Mouse (Mus musculus) MEL (cell line): ENCODE measurements around the gene Cd40lg. TPM values are rescaled to one million over a fixed set of nuclear protein-coding genes. Genes with fewer than 3 reads are reported as not detected.

Experiments
- DNase-seq: peaks from one replicate; pipeline ENCODE4 v3.0.0; 2011; ENCODE audit warnings: low read depth, low spot score
- H3K27ac ChIP-seq: 2 replicates; pipeline ENCODE4 v1.5.1; 2012; ENCODE audit warnings: low read depth, mild to moderate bottlenecking, control low read depth, low read length, moderate library complexity; ENCODE audit not compliant: control insufficient read depth
- H3K27me3 ChIP-seq, 2 experiments: fragments of 150-350 bp in 1 of 2; sonication (generic) in 1 of 2; 2 replicates each; pipeline ENCODE4 v1.6.1; 2012; ENCODE audit warnings: low read length in 2 of 2, mild to moderate bottlenecking in 2 of 2, improper control_type of control experiment in 1 of 2, moderate library complexity in 1 of 2; ENCODE audit not compliant: insufficient read depth in 2 of 2, control insufficient read depth in 1 of 2
- H3K36me3 ChIP-seq, 2 experiments: 2 replicates each; pipeline ENCODE4 v1.6.1; 2012 to 2014; ENCODE audit warnings: low read length in 2 of 2, improper control_type of control experiment in 1 of 2, inconsistent platforms in 1 of 2, mild to moderate bottlenecking in 1 of 2; ENCODE audit not compliant: insufficient read depth in 2 of 2, control insufficient read depth in 1 of 2
- H3K4me1 ChIP-seq, 2 experiments: fragments of 150-350 bp in 1 of 2; sonication (generic) in 1 of 2; 2 replicates each; pipeline ENCODE4 v1.6.1; 2012; ENCODE audit warnings: low read length in 2 of 2, improper control_type of control experiment in 1 of 2, mild to moderate bottlenecking in 1 of 2; ENCODE audit not compliant: insufficient read depth in 2 of 2, control insufficient read depth in 1 of 2
- H3K4me3 ChIP-seq, 2 experiments: fragments of 150-350 bp in 1 of 2; sonication (generic) in 1 of 2; 2 replicates each; pipeline ENCODE4 v1.5.1; 2012; ENCODE audit warnings: low read depth in 2 of 2, low read length in 2 of 2, mild to moderate bottlenecking in 2 of 2, moderate library complexity in 2 of 2, control low read depth in 1 of 2, improper control_type of control experiment in 1 of 2; ENCODE audit not compliant: control insufficient read depth in 1 of 2, insufficient read depth in 1 of 2
- H3K79me2 ChIP-seq: 2 replicates; pipeline ENCODE4 v1.6.1; 2012; ENCODE audit warnings: mild to moderate bottlenecking, low read length, moderate library complexity; ENCODE audit not compliant: control insufficient read depth, poor library complexity, insufficient read depth
- H3K9ac ChIP-seq: 2 replicates; pipeline ENCODE4 v1.6.1; 2012; ENCODE audit warnings: low read depth, mild to moderate bottlenecking, control low read depth, low read length, moderate library complexity; ENCODE audit not compliant: control insufficient read depth, poor library complexity, severe bottlenecking
- H3K9me3 ChIP-seq: fragments of 150-350 bp; sonication (generic); replicated peaks from 2 replicates; pipeline ENCODE4 v1.6.1; 2012; ENCODE audit warnings: mild to moderate bottlenecking, low read length, improper control_type of control experiment, moderate library complexity; ENCODE audit not compliant: insufficient read depth
- BHLHE40 ChIP-seq: IDR thresholded peaks from 2 replicates; pipeline ENCODE4 v1.6.1; 2012; ENCODE audit warnings: low read depth, mild to moderate bottlenecking, inconsistent platforms, low read length, improper control_type of control experiment, borderline replicate concordance
- CHD1 ChIP-seq: IDR thresholded peaks from 2 replicates; pipeline ENCODE4 v1.6.1; 2012; ENCODE audit warnings: low read depth, mild to moderate bottlenecking, inconsistent platforms, low read length, improper control_type of control experiment
- CHD2 ChIP-seq: IDR thresholded peaks from 2 replicates; pipeline ENCODE4 v1.6.1; 2011; ENCODE audit warnings: low read length, improper control_type of control experiment
- CTCF ChIP-seq, 3 experiments: IDR thresholded peaks in 2 of 3; conservative IDR thresholded peaks in 1 of 3; 2 replicates each; pipeline ENCODE4 v1.5.1; 2011 to 2012; ENCODE audit warnings: low read length in 3 of 3, low read depth in 2 of 3, mild to moderate bottlenecking in 2 of 3, improper control_type of control experiment in 1 of 3, inconsistent platforms in 1 of 3, mixed read lengths in 1 of 3, moderate library complexity in 1 of 3; ENCODE audit not compliant: control insufficient read depth in 1 of 3, insufficient read depth in 1 of 3, poor library complexity in 1 of 3, severe bottlenecking in 1 of 3
- E2F4 ChIP-seq: IDR thresholded peaks from 2 replicates; pipeline ENCODE4 v1.6.1; 2011; ENCODE audit warnings: low read depth, low read length, improper control_type of control experiment, borderline replicate concordance
- EP300 ChIP-seq, 2 experiments: IDR thresholded peaks; 2 replicates each; pipeline ENCODE4 v1.6.1; 2011; ENCODE audit warnings: improper control_type of control experiment in 2 of 2, low read length in 2 of 2, low read depth in 1 of 2, mild to moderate bottlenecking in 1 of 2
- ETS1 ChIP-seq: IDR thresholded peaks from 2 replicates; pipeline ENCODE4 v1.6.1; 2012; ENCODE audit warnings: low read depth, mild to moderate bottlenecking, inconsistent platforms, low read length, improper control_type of control experiment, moderate library complexity
- GABPA ChIP-seq: IDR thresholded peaks from 2 replicates; pipeline ENCODE4 v1.6.1; 2012; ENCODE audit warnings: low read depth, mild to moderate bottlenecking, inconsistent platforms, low read length, improper control_type of control experiment, moderate library complexity
- JUND ChIP-seq: IDR thresholded peaks from 2 replicates; pipeline ENCODE4 v1.6.1; 2011; ENCODE audit warnings: low read depth, mild to moderate bottlenecking, improper control_type of control experiment, low read length
- KAT2A ChIP-seq: conservative IDR thresholded peaks from 2 replicates; pipeline ENCODE4 v1.6.1; 2012; ENCODE audit warnings: low read depth, low read length, improper control_type of control experiment, inconsistent platforms
- MAX ChIP-seq: IDR thresholded peaks from 2 replicates; pipeline ENCODE4 v1.6.1; 2011; ENCODE audit warnings: low read length, improper control_type of control experiment
- MAZ ChIP-seq: IDR thresholded peaks from 2 replicates; pipeline ENCODE4 v1.6.1; 2012; ENCODE audit warnings: low read depth, mild to moderate bottlenecking, inconsistent platforms, low read length, improper control_type of control experiment
- MEF2A ChIP-seq: IDR thresholded peaks from 2 replicates; pipeline ENCODE4 v1.6.1; 2014; ENCODE audit warnings: low read depth, mild to moderate bottlenecking, inconsistent platforms, low read length, improper control_type of control experiment; ENCODE audit not compliant: poor library complexity, insufficient replicate concordance, severe bottlenecking; ENCODE audit errors: extremely low read depth
- MXI1 ChIP-seq: IDR thresholded peaks from 2 replicates; pipeline ENCODE4 v1.6.1; 2011; ENCODE audit warnings: mild to moderate bottlenecking, low read depth, low read length, improper control_type of control experiment
- MYC ChIP-seq: IDR thresholded peaks from 2 replicates; pipeline ENCODE4 v1.6.1; 2011; ENCODE audit warnings: low read depth, mild to moderate bottlenecking, low read length, improper control_type of control experiment, moderate library complexity
- NELFE ChIP-seq: IDR thresholded peaks from 2 replicates; pipeline ENCODE4 v1.6.1; 2011; ENCODE audit warnings: low read depth, low read length, improper control_type of control experiment
- NRF1 ChIP-seq: IDR thresholded peaks from 2 replicates; pipeline ENCODE4 v1.6.1; 2014; ENCODE audit warnings: low read depth, mild to moderate bottlenecking, inconsistent platforms, low read length, improper control_type of control experiment, moderate library complexity; ENCODE audit not compliant: poor library complexity, insufficient read depth, severe bottlenecking
- POLR2AphosphoS2 ChIP-seq: IDR thresholded peaks from 2 replicates; pipeline ENCODE4 v1.6.1; 2011; ENCODE audit warnings: low read length, improper control_type of control experiment
- RAD21 ChIP-seq: IDR thresholded peaks from 2 replicates; pipeline ENCODE4 v1.6.1; 2011; ENCODE audit warnings: mild to moderate bottlenecking, low read depth, low read length, improper control_type of control experiment
- RCOR1 ChIP-seq: IDR thresholded peaks from 2 replicates; pipeline ENCODE4 v1.6.1; 2012; ENCODE audit warnings: low read depth, mild to moderate bottlenecking, inconsistent platforms, low read length, improper control_type of control experiment
- SIN3A ChIP-seq: IDR thresholded peaks from 2 replicates; pipeline ENCODE4 v1.6.1; 2012; ENCODE audit warnings: low read length, improper control_type of control experiment, inconsistent platforms
- SMC3 ChIP-seq: IDR thresholded peaks from 2 replicates; pipeline ENCODE4 v1.6.1; 2011; ENCODE audit warnings: low read depth, low read length, improper control_type of control experiment
- TAL1 ChIP-seq: IDR thresholded peaks from 2 replicates; pipeline ENCODE4 v1.6.1; 2012; ENCODE audit warnings: mild to moderate bottlenecking, inconsistent platforms, low read length, moderate library complexity, mixed read lengths
- TBP ChIP-seq: IDR thresholded peaks from 2 replicates; pipeline ENCODE4 v1.8.0; 2011; ENCODE audit warnings: low read depth, low read length, improper control_type of control experiment
- TCF12 ChIP-seq: IDR thresholded peaks from 2 replicates; pipeline ENCODE4 v1.6.1; 2014; ENCODE audit warnings: low read depth, mild to moderate bottlenecking, inconsistent platforms, low read length, improper control_type of control experiment, moderate library complexity
- USF1 ChIP-seq: IDR thresholded peaks from 2 replicates; pipeline ENCODE4 v1.6.1; 2014; ENCODE audit warnings: low read depth, mild to moderate bottlenecking, inconsistent platforms, low read length, improper control_type of control experiment, moderate library complexity
- USF2 ChIP-seq, 2 experiments: IDR thresholded peaks; 2 replicates each; pipeline ENCODE4 v1.6.1; 2011 to 2012; ENCODE audit warnings: improper control_type of control experiment in 2 of 2, low read length in 2 of 2, borderline replicate concordance in 1 of 2, inconsistent platforms in 1 of 2, low read depth in 1 of 2, mild to moderate bottlenecking in 1 of 2; ENCODE audit not compliant: insufficient read depth in 1 of 2
- ZKSCAN1 ChIP-seq: IDR thresholded peaks from 2 replicates; pipeline ENCODE4 v1.6.1; 2012; ENCODE audit warnings: low read depth, mild to moderate bottlenecking, inconsistent platforms, low read length, improper control_type of control experiment, moderate library complexity
- ZMIZ1 ChIP-seq: IDR thresholded peaks from 2 replicates; pipeline ENCODE4 v1.6.1; 2012; ENCODE audit warnings: low read depth, mild to moderate bottlenecking, inconsistent platforms, low read length, improper control_type of control experiment, moderate library complexity
- ZNF384 ChIP-seq: IDR thresholded peaks from 2 replicates; pipeline ENCODE4 v1.6.1; 2012; ENCODE audit warnings: low read depth, mild to moderate bottlenecking, inconsistent platforms, low read length, improper control_type of control experiment
- polyA plus RNA-seq, 2 experiments: library from polyadenylated mRNA; stranded (reverse) in 1 of 2; unstranded in 1 of 2; fragments of >175 nt in 1 of 2; fragments of >200 nt in 1 of 2; gene quantifications; 2 replicates each; pipeline versions ENCODE4 v1.2.1 to v1.2.4; 2012; ENCODE audit warnings: low replicate concordance in 2 of 2, low read depth in 1 of 2; ENCODE audit not compliant: insufficient read length in 2 of 2, insufficient read depth in 1 of 2, missing spikeins in 1 of 2
- total RNA-seq: library from RNA; depleted of rRNA; stranded (reverse); fragments of 300-350 nt; gene quantifications from 2 replicates; pipeline ENCODE4 v1.2.3, GENCODE M21; 2012

Cd40lg gene
- total and polyA plus RNA-seq, 3 experiments = not detected

DNA sequence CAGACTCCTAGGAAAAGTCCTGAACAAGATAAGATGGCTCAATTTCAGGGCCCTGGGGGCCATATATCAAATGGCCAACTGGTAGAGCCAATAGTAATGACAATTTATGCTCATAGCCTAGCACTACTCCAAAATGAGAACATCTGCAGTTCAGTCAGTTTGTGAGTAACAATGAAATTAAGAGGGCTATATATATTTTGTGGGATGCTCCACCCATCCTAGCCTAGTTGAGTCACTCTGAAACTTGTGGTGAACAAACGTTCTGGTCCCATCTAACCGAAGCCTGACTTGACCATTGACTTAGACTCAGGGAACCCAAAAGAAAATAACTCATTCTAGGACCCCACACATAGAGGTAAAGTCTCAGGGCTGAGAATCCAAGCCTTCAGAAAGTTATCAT is 29.5 kb upstream of the Cd40lg start:
- DNase-seq = no peak
- H3K9ac ChIP-seq = no peak overlapping the region
- H3K27ac ChIP-seq = no peak overlapping the region
- no peaks in the 10 kb centered on the region for H3K4me1 ChIP-seq
- TF ChIP-seq SIN3A (no peak), TAL1 (no peak), TCF12 (no peak), CTCF (IDR thresholded peaks at IDR 0.05 in 2 of 3, conservative IDR thresholded peaks at IDR 0.05 in 1 of 3; ENCODE audit: control insufficient read depth in 1 of 3, insufficient read depth in 1 of 3, low read depth in 2 of 3, low read length in 3 of 3, poor library complexity in 1 of 3, severe bottlenecking in 1 of 3) (no peak), ZKSCAN1 (no peak), SMC3 (no peak), USF2 (IDR thresholded peaks at IDR 0.05; ENCODE audit: borderline replicate concordance in 1 of 2, insufficient read depth in 1 of 2, low read depth in 1 of 2, low read length in 2 of 2) (no peak), GABPA (no peak), NRF1 (no peak), ZNF384 (no peak), JUND (no peak), ZMIZ1 (no peak), ETS1 (no peak), TBP (no peak), MAZ (no peak), CHD1 (no peak), CHD2 (no peak), MAX (no peak), MYC (no peak)
- TF ChIP-seq, all 39 proteins: peak for 0
- no peaks in the 10 kb centered on the region for H3K79me2 ChIP-seq
- H3K4me3 ChIP-seq = no peak overlapping the region
- H3K36me3 ChIP-seq = no peaks in the 10 kb centered on the region
- no peaks in the 10 kb centered on the region for H3K9me3 ChIP-seq
- H3K27me3 ChIP-seq = no peaks in the 10 kb centered on the region

DNA sequence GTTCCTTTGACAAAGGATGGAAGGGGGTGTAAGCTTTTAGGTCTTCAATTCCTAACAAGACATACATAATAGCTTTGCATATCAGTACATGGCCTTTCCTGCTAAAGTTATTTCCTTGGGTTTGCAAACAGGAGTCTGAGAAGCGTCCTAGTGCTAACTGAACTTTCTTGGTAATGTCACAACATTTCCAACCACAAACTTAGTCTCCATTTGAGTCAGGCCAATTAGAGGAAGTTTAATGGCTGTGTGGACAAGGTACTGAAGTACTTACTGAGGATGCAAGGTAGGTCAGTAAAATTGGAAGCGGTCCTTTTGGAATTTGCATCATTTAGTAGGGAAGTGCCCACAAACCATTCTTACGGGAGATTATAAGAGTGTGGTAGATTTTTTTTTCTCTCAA is 28.6 kb upstream of the Cd40lg start:
- TF ChIP-seq ZMIZ1 (no peak), MEF2A (no peak), RCOR1 (no peak), EP300 (IDR thresholded peaks at IDR 0.05; ENCODE audit: low read depth in 1 of 2, low read length in 2 of 2) (no peak), BHLHE40 (no peak), ETS1 (no peak), RAD21 (no peak), MXI1 (no peak), CHD1 (no peak), SIN3A (no peak), KAT2A (no peak), NELFE (no peak), E2F4 (no peak), USF1 (no peak), MAX (no peak), SMC3 (no peak), GABPA (no peak), POLR2AphosphoS2 (no peak), MAZ (no peak), TAL1 (no peak)
- no peak for DNase-seq

More for the DNA sequence above, 28.6 kb upstream of the Cd40lg start:
- no peak overlapping the region for H3K27ac ChIP-seq
- H3K79me2 ChIP-seq = no peaks in the 10 kb centered on the region
- H3K4me3 ChIP-seq = no peak overlapping the region
- H3K36me3 ChIP-seq = no peaks in the 10 kb centered on the region
- H3K9me3 ChIP-seq = no peaks in the 10 kb centered on the region
- H3K9ac ChIP-seq = no peak overlapping the region
- no peaks in the 10 kb centered on the region for H3K27me3 ChIP-seq
- no peaks in the 10 kb centered on the region for H3K4me1 ChIP-seq
